Mouse (Mus musculus) intestine, postnatal 0 days (tissue): ENCODE results near the gene Blvra. TPM values are rescaled to one million over a fixed set of nuclear protein-coding genes. Genes with fewer than 3 reads are reported as not detected.
"Not testable (repeated sequence)": the region's sequence is repeated elsewhere in the genome, so short reads cannot be mapped to it uniquely, and the experiment has no call there.

Experiments used
- ATAC-seq: fragments of 200-750 bp; cut with Nextera tagmentation; 2 replicates; pipeline ENCODE4 v1.8.0; 2017; ENCODE audit warnings: mild to moderate bottlenecking, moderate TSS enrichment, moderate library complexity
- H3K27ac ChIP-seq: fragments of 300-500 bp; sonication (generic); 2 replicates; pipeline ENCODE4 v1.5.1; 2014; ENCODE audit warnings: mild to moderate bottlenecking, low read depth, low read length, moderate library complexity
- H3K27me3 ChIP-seq: fragments of 300-500 bp; sonication (generic); replicated peaks from 2 replicates; pipeline ENCODE4 v1.6.1; 2014; ENCODE audit warnings: low read length, mixed read lengths; ENCODE audit not compliant: control insufficient read depth, insufficient read depth
- H3K36me3 ChIP-seq: fragments of 300-500 bp; sonication (generic); 2 replicates; pipeline ENCODE4 v1.6.1; 2014; ENCODE audit warnings: mild to moderate bottlenecking, moderate library complexity; ENCODE audit not compliant: control insufficient read depth, insufficient read depth
- H3K4me1 ChIP-seq: fragments of 300-500 bp; sonication (generic); replicated peaks from 2 replicates; pipeline ENCODE4 v1.6.1; 2014; ENCODE audit warnings: antibody characterized with exemption, low read length, mixed read lengths; ENCODE audit not compliant: control insufficient read depth, insufficient read depth
- H3K4me2 ChIP-seq: fragments of 300-500 bp; sonication (generic); replicated peaks from 2 replicates; pipeline ENCODE4 v1.6.1; 2014; ENCODE audit warnings: low read depth, mild to moderate bottlenecking, moderate library complexity
- H3K4me3 ChIP-seq: fragments of 300-500 bp; sonication (generic); 2 replicates; pipeline ENCODE4 v1.5.1; 2014; ENCODE audit warnings: low read depth, low read length
- H3K9ac ChIP-seq: fragments of 300-500 bp; sonication (generic); 2 replicates; pipeline ENCODE4 v1.6.1; 2014; ENCODE audit warnings: mild to moderate bottlenecking, low read depth, low read length
- H3K9me3 ChIP-seq: fragments of 300-500 bp; sonication (generic); 2 replicates; pipeline ENCODE4 v1.6.1; 2016; ENCODE audit warnings: mixed run types; ENCODE audit not compliant: control insufficient read depth
- CTCF ChIP-seq: sonication (generic); IDR thresholded peaks from 2 replicates; pipeline ENCODE4 v1.5.1; 2016; ENCODE audit warnings: low read depth, mild to moderate bottlenecking, control low read depth, antibody characterized with exemption, moderate library complexity
- WGBS: fragments of 180-500 bp; shearing (Covaris S2); extraction: QIAGEN DNeasy Blood & Tissue Kit; methylation state at CpG from one replicate; pipeline ENCODE4 v1.1.7; 2014; 5-methylcytosine and 5-hydroxymethylcytosine counted together
- polyA plus RNA-seq: library from polyadenylated mRNA; unstranded; fragments of >200 nt; fragmentation: Nextera tagmentation; extraction: Ambion mirVana; gene quantifications from 2 replicates; pipeline ENCODE4 v1.2.1, GENCODE M21; 2015

The Blvra gene
- polyA plus RNA-seq, 1 experiment from 2014 or later, result 64.3 TPM

- peak; percentile 41; the same call in 1 of the 2 replicates for ATAC-seq
- no peaks in the 10 kb centered on the region for H3K9me3 ChIP-seq
- H3K27me3 ChIP-seq, result no peaks in the 10 kb centered on the region
- peaks cover 11% of the 10 kb centered on the region for H3K36me3 ChIP-seq
- peak overlapping the region; percentile 75 for H3K27ac ChIP-seq
- H3K9ac ChIP-seq, result peak overlapping the region; percentile 67
- TF ChIP-seq CTCF, result no peak
- peak overlapping the region; percentile 79 for H3K4me2 ChIP-seq
- 4% methylated on average over 8 of the region's 9 CpGs for WGBS
- no peaks in the 10 kb centered on the region for H3K4me1 ChIP-seq
- H3K4me3 ChIP-seq, result peak overlapping the region; percentile 90
Observed at GRCm38 (mm10) chr2:127070879-127071278, 414 bp downstream of the Blvra start.

- H3K4me1 ChIP-seq, result no peaks in the 10 kb centered on the region
- no peaks in the 10 kb centered on the region for H3K9me3 ChIP-seq
- no peak overlapping the region for H3K4me3 ChIP-seq
- TF ChIP-seq CTCF, result no peak
- WGBS, result 92% methylated on average over 2 of the region's 2 CpGs
- H3K9ac ChIP-seq, result no peak overlapping the region
- no peak for ATAC-seq
- H3K36me3 ChIP-seq, result no peaks in the 10 kb centered on the region
- no peaks in the 10 kb centered on the region for H3K27me3 ChIP-seq
- H3K4me2 ChIP-seq, result no peak overlapping the region
- H3K27ac ChIP-seq, result no peak overlapping the region
Observed at GRCm38 (mm10) chr2:127074116-127074515, 3.7 kb downstream of the Blvra start.

GRCm38 (mm10) chr2:127077611-127078010 lies 7.1 kb downstream of the Blvra start:
- H3K36me3 ChIP-seq, result peaks cover 5% of the 10 kb centered on the region; the same call in 1 of the 2 replicates
- H3K9ac ChIP-seq, result no peak overlapping the region
- H3K4me1 ChIP-seq, result no peaks in the 10 kb centered on the region
- H3K9me3 ChIP-seq, result no peaks in the 10 kb centered on the region
- H3K4me2 ChIP-seq, result no peak overlapping the region
- TF ChIP-seq CTCF, result no peak
- H3K27me3 ChIP-seq, result no peaks in the 10 kb centered on the region
- H3K4me3 ChIP-seq, result no peak overlapping the region
- 71% methylated on average over 9 of the region's 9 CpGs for WGBS
- no peak for ATAC-seq
- H3K27ac ChIP-seq, result no peak overlapping the region

- H3K4me3 ChIP-seq, H3K9me3 ChIP-seq, H3K36me3 ChIP-seq, H3K27me3 ChIP-seq, ATAC-seq, H3K4me1 ChIP-seq, H3K9ac ChIP-seq, H3K4me2 ChIP-seq, H3K27ac ChIP-seq: not testable (repeated sequence)
- WGBS, result 55% methylated on average over 2 of the region's 2 CpGs
Observed at GRCm38 (mm10) chr2:127079066-127079465, 8.6 kb downstream of the Blvra start.

GRCm38 (mm10) chr2:127079881-127080590 lies 9.6 kb downstream of the Blvra start:
- no peak overlapping the region for H3K27ac ChIP-seq
- H3K36me3 ChIP-seq, result peaks cover 6% of the 10 kb centered on the region; the same call in 1 of the 2 replicates
- no peak overlapping the region for H3K9ac ChIP-seq
- H3K27me3 ChIP-seq, result no peaks in the 10 kb centered on the region
- no peak for TF ChIP-seq CTCF
- H3K4me2 ChIP-seq, result no peak overlapping the region
- 0 out of 2 replicates have a peak, but pooled peaks have one; percentile 16 for ATAC-seq
- 80% methylated on average over 11 of the region's 11 CpGs for WGBS
- no peaks in the 10 kb centered on the region for H3K9me3 ChIP-seq
- H3K4me1 ChIP-seq, result no peaks in the 10 kb centered on the region
- H3K4me3 ChIP-seq, result no peak overlapping the region

- no peaks in the 10 kb centered on the region for H3K9me3 ChIP-seq
- WGBS, result 90% methylated on average over 11 of the region's 11 CpGs
- H3K4me3 ChIP-seq, result no peak overlapping the region
- peaks cover 13% of the 10 kb centered on the region; the same call in 1 of the 2 replicates for H3K36me3 ChIP-seq
- no peak overlapping the region for H3K9ac ChIP-seq
- H3K27me3 ChIP-seq, result no peaks in the 10 kb centered on the region
- TF ChIP-seq CTCF, result no peak
- ATAC-seq, result no peak
- H3K27ac ChIP-seq, result no peak overlapping the region
- no peaks in the 10 kb centered on the region for H3K4me1 ChIP-seq
- no peak overlapping the region for H3K4me2 ChIP-seq
Observed at GRCm38 (mm10) chr2:127080591-127081218, 10.2 kb downstream of the Blvra start.
